Mouse (Mus musculus) liver, embryonic 15.5 days (tissue): ENCODE measurements at regions not wholly inside any gene's neighbourhood (a gene's known extent, or its start where the extent isn't known, plus 50 kb on each side); places are given as distances from the start of the nearest gene placed in this dataset.

Experiments
- ATAC-seq: fragments of 200-750 bp; cut with Nextera tagmentation; 2 replicates; pipeline ENCODE4 v1.8.0; 2017; ENCODE audit warnings: moderate number of reproducible peaks, mild to moderate bottlenecking, moderate library complexity; ENCODE audit not compliant: insufficient read depth
- H3K27ac ChIP-seq: fragments of 300-500 bp; sonication (generic); replicated peaks from 2 replicates; pipeline ENCODE4 v1.5.1; 2015; ENCODE audit warnings: mild to moderate bottlenecking, inconsistent platforms
- H3K27me3 ChIP-seq: fragments of 300-500 bp; sonication (generic); 2 replicates; pipeline ENCODE4 v1.6.1; 2015; ENCODE audit warnings: mild to moderate bottlenecking, inconsistent platforms
- H3K36me3 ChIP-seq: fragments of 300-500 bp; sonication (generic); replicated peaks from 2 replicates; pipeline ENCODE4 v1.6.1; 2015; ENCODE audit warnings: moderate library complexity, mild to moderate bottlenecking, inconsistent platforms
- H3K4me1 ChIP-seq: fragments of 300-500 bp; sonication (generic); replicated peaks from 2 replicates; pipeline ENCODE4 v1.6.1; 2015; ENCODE audit warnings: inconsistent platforms
- H3K4me2 ChIP-seq: fragments of 300-500 bp; sonication (generic); 2 replicates; pipeline ENCODE4 v1.6.1; 2015; ENCODE audit warnings: moderate library complexity, mild to moderate bottlenecking, inconsistent platforms
- H3K4me3 ChIP-seq: fragments of 300-500 bp; sonication (generic); replicated peaks from 2 replicates; pipeline ENCODE4 v1.5.1; 2015; ENCODE audit warnings: mild to moderate bottlenecking, inconsistent platforms
- H3K9ac ChIP-seq: fragments of 300-500 bp; sonication (generic); 2 replicates; pipeline ENCODE4 v1.6.1; 2015; ENCODE audit warnings: moderate library complexity, mild to moderate bottlenecking, inconsistent platforms
- H3K9me3 ChIP-seq: fragments of 300-500 bp; sonication (generic); replicated peaks from 2 replicates; pipeline ENCODE4 v1.6.1; 2016; ENCODE audit warnings: inconsistent platforms
- WGBS: fragments of 180-500 bp; shearing (Covaris S2); methylation state at CpG from one replicate; pipeline ENCODE4 v1.1.7; 2015; ENCODE audit warnings: mixed read lengths; ENCODE audit not compliant: insufficient replicate concordance; 5-methylcytosine and 5-hydroxymethylcytosine counted together

GRCm38 (mm10) chr4:33797964-33798363 lies 126.4 kb upstream of the Cnr1 start:
- no peak overlapping the region for H3K27ac ChIP-seq
- no peak overlapping the region for H3K9ac ChIP-seq
- H3K4me1 ChIP-seq, result no peaks in the 10 kb centered on the region
- H3K9me3 ChIP-seq, result no peaks in the 10 kb centered on the region
- H3K36me3 ChIP-seq, result no peaks in the 10 kb centered on the region
- 71% methylated on average over 4 of the region's 4 CpGs for WGBS
- H3K4me3 ChIP-seq, result no peak overlapping the region
- ATAC-seq, result no peak
- H3K27me3 ChIP-seq, result no peaks in the 10 kb centered on the region
- H3K4me2 ChIP-seq, result no peak overlapping the region

GRCm38 (mm10) chr4:33798654-33799053 lies 125.7 kb upstream of the Cnr1 start:
- no peak overlapping the region for H3K9ac ChIP-seq
- H3K27ac ChIP-seq, result no peak overlapping the region
- WGBS, result 65% methylated on average over 6 of the region's 6 CpGs
- H3K4me2 ChIP-seq, result no peak overlapping the region
- H3K4me3 ChIP-seq, result no peak overlapping the region
- no peaks in the 10 kb centered on the region for H3K9me3 ChIP-seq
- ATAC-seq, result no peak
- no peaks in the 10 kb centered on the region for H3K27me3 ChIP-seq
- no peaks in the 10 kb centered on the region for H3K4me1 ChIP-seq
- H3K36me3 ChIP-seq, result no peaks in the 10 kb centered on the region

GRCm38 (mm10) chr4:33799110-33799509 lies 125.3 kb upstream of the Cnr1 start:
- Histone ChIP-seq H3K27me3 (no peaks in the 10 kb centered on the region), H3K4me3 (no peak overlapping the region), H3K9ac (no peak overlapping the region), H3K36me3 (no peaks in the 10 kb centered on the region), H3K4me2 (no peak overlapping the region), H3K27ac (no peak overlapping the region), H3K9me3 (no peaks in the 10 kb centered on the region), H3K4me1 (no peaks in the 10 kb centered on the region)
- no peak for ATAC-seq
- 39% methylated on average over 6 of the region's 6 CpGs for WGBS

- Histone ChIP-seq H3K27ac (no peak overlapping the region), H3K9ac (no peak overlapping the region), H3K4me1 (no peaks in the 10 kb centered on the region), H3K9me3 (no peaks in the 10 kb centered on the region), H3K27me3 (no peaks in the 10 kb centered on the region), H3K4me3 (no peak overlapping the region), H3K36me3 (no peaks in the 10 kb centered on the region), H3K4me2 (no peak overlapping the region)
- no peak for ATAC-seq
- 38% methylated on average over 1 of the region's 1 CpGs for WGBS
Measured at GRCm38 (mm10) chr4:33799831-33800230, 124.6 kb upstream of the Cnr1 start.

- Histone ChIP-seq H3K27me3 (no peaks in the 10 kb centered on the region), H3K27ac (no peak overlapping the region), H3K4me2 (no peak overlapping the region), H3K36me3 (no peaks in the 10 kb centered on the region), H3K9me3 (no peaks in the 10 kb centered on the region), H3K9ac (no peak overlapping the region), H3K4me3 (no peak overlapping the region), H3K4me1 (no peaks in the 10 kb centered on the region)
- WGBS, result 21% methylated on average over 1 of the region's 1 CpGs
- no peak for ATAC-seq
Measured at GRCm38 (mm10) chr4:33812338-33812737, 112.1 kb upstream of the Cnr1 start.

GRCm38 (mm10) chr4:33823850-33824249 lies 100.5 kb upstream of the Cnr1 start:
- WGBS, result 6% methylated on average over 5 of the region's 5 CpGs
- Histone ChIP-seq H3K27ac (no peak overlapping the region), H3K36me3 (no peaks in the 10 kb centered on the region), H3K27me3 (no peaks in the 10 kb centered on the region), H3K4me3 (no peak overlapping the region), H3K9me3 (no peaks in the 10 kb centered on the region), H3K4me2 (no peak overlapping the region), H3K9ac (no peak overlapping the region), H3K4me1 (no peaks in the 10 kb centered on the region)
- ATAC-seq, result no peak

- Histone ChIP-seq H3K4me2 (no peak overlapping the region), H3K36me3 (no peaks in the 10 kb centered on the region), H3K27ac (no peak overlapping the region), H3K4me3 (no peak overlapping the region), H3K9me3 (no peaks in the 10 kb centered on the region), H3K4me1 (no peaks in the 10 kb centered on the region), H3K27me3 (no peaks in the 10 kb centered on the region), H3K9ac (no peak overlapping the region)
- 66% methylated on average over 7 of the region's 7 CpGs for WGBS
- ATAC-seq, result no peak
Measured at GRCm38 (mm10) chr4:33833134-33833533, 91.3 kb upstream of the Cnr1 start.

GRCm38 (mm10) chr4:33838436-33838835 lies 86.0 kb upstream of the Cnr1 start:
- H3K27ac ChIP-seq, result no peak overlapping the region
- H3K4me1 ChIP-seq, result no peaks in the 10 kb centered on the region
- no peak overlapping the region for H3K4me3 ChIP-seq
- no peak for ATAC-seq
- no peak overlapping the region for H3K4me2 ChIP-seq
- no peaks in the 10 kb centered on the region for H3K27me3 ChIP-seq
- no peak overlapping the region for H3K9ac ChIP-seq
- WGBS, result 65% methylated on average over 6 of the region's 6 CpGs
- no peaks in the 10 kb centered on the region for H3K36me3 ChIP-seq
- no peaks in the 10 kb centered on the region for H3K9me3 ChIP-seq

GRCm38 (mm10) chr4:33840119-33840518 lies 84.3 kb upstream of the Cnr1 start:
- 77% methylated on average over 14 of the region's 14 CpGs for whole genome bisulfite sequencing
- no peaks in the 10 kb centered on the region for H3K4me1 ChIP-seq
- no peak overlapping the region for H3K4me2 ChIP-seq
- no peaks in the 10 kb centered on the region for H3K27me3 ChIP-seq
- no peaks in the 10 kb centered on the region for H3K36me3 ChIP-seq
- H3K9me3 ChIP-seq, result no peaks in the 10 kb centered on the region
- ATAC-seq, result no peak
- H3K9ac ChIP-seq, result no peak overlapping the region
- no peak overlapping the region for H3K27ac ChIP-seq
- H3K4me3 ChIP-seq, result no peak overlapping the region

GRCm38 (mm10) chr4:33845611-33846395 lies 78.6 kb upstream of the Cnr1 start:
- Histone ChIP-seq H3K9ac (no peak overlapping the region), H3K4me1 (no peaks in the 10 kb centered on the region), H3K9me3 (no peaks in the 10 kb centered on the region), H3K36me3 (no peaks in the 10 kb centered on the region), H3K27ac (no peak overlapping the region), H3K4me3 (no peak overlapping the region), H3K27me3 (no peaks in the 10 kb centered on the region), H3K4me2 (no peak overlapping the region)
- WGBS, result 45% methylated on average over 9 of the region's 9 CpGs
- no peak for ATAC-seq

GRCm38 (mm10) chr4:33850249-33850648 lies 74.1 kb upstream of the Cnr1 start:
- H3K36me3 ChIP-seq, result no peaks in the 10 kb centered on the region
- no peak overlapping the region for H3K4me2 ChIP-seq
- H3K9ac ChIP-seq, result no peak overlapping the region
- ATAC-seq, result no peak
- WGBS, result 73% methylated on average over 7 of the region's 7 CpGs
- no peak overlapping the region for H3K27ac ChIP-seq
- no peaks in the 10 kb centered on the region for H3K27me3 ChIP-seq
- no peaks in the 10 kb centered on the region for H3K9me3 ChIP-seq
- no peak overlapping the region for H3K4me3 ChIP-seq
- no peaks in the 10 kb centered on the region for H3K4me1 ChIP-seq

- Histone ChIP-seq H3K9me3 (no peaks in the 10 kb centered on the region), H3K27me3 (no peaks in the 10 kb centered on the region), H3K9ac (no peak overlapping the region), H3K27ac (no peak overlapping the region), H3K36me3 (no peaks in the 10 kb centered on the region), H3K4me2 (no peak overlapping the region), H3K4me1 (no peaks in the 10 kb centered on the region), H3K4me3 (no peak overlapping the region)
- WGBS, result 62% methylated on average over 5 of the region's 5 CpGs
- ATAC-seq, result no peak
Measured at GRCm38 (mm10) chr4:33852294-33852693, 72.1 kb upstream of the Cnr1 start.
